Mouse (Mus musculus): ENCODE measurements around the gene Vmn1r222. TPM values are rescaled to one million over a fixed set of nuclear protein-coding genes. Genes with fewer than 3 reads are reported as not detected.

Vmn1r222 gene
- polyA plus RNA-seq, 1 experiment from 2014 or later: not detected

DNA sequence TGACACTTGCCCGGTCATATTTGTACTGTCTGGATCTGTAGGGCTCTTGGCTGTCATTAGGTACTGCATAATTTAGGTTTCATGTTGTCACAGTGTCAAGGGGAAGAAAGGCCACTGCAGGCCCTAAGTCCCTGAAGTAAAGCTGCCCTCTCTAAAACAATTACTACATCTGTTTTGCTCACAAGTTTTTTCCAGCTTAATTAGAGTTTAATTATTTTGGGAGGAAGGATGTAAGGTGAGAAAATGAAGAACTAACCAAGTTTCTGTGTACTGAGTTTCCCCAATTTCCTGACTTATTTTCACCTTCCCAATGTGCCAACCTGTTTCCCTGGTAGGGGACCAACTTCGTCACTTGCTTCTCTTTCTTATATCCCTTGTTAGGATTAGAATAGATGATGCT is 47.9 kb downstream of the Vmn1r222 start, which contains the start of gene Vmn1r220:
Vmn1r220 (minus strand) TSS at position 101 of the 400 bp plus-strand sequence.
- no peaks in the 10 kb centered on the region for H3K4me1 ChIP-seq
- H3K4me2 ChIP-seq (replicated peaks): no peak within 1 kb of the TSS
- H3K27me3 ChIP-seq: no peaks in the 10 kb centered on the region
- H3K4me3 ChIP-seq: no peak within 1 kb of the TSS
- no peak within 1 kb of the TSS for H3K9ac ChIP-seq (replicated peaks)
- ATAC-seq (replicated peaks): no peak
- WGBS: 91% methylated on average over 2 of the region's 2 CpGs
- H3K27ac ChIP-seq (replicated peaks): no peak within 1 kb of the TSS
- H3K9me3 ChIP-seq: no peaks in the 10 kb centered on the region
- no peaks in the 10 kb centered on the region for H3K36me3 ChIP-seq

Other genes starting within 250 kb of the Vmn1r222 start
- not detected in 2 replicates for gene Vmn1r213, start 228.3 kb downstream of the Vmn1r222 start, polyA plus RNA-seq (2015; fragmentation: Nextera tagmentation; extraction: Ambion mirVana)
- not detected in 2 replicates for gene Vmn1r214, start 205.5 kb downstream of the Vmn1r222 start, polyA plus RNA-seq (2015; fragmentation: Nextera tagmentation; extraction: Ambion mirVana)
- not detected in 2 replicates for gene Vmn1r215, start 167.9 kb downstream of the Vmn1r222 start, polyA plus RNA-seq (2015; fragmentation: Nextera tagmentation; extraction: Ambion mirVana)
- gene Vmn1r217, start 117.7 kb downstream of the Vmn1r222 start, polyA plus RNA-seq (2015; fragmentation: Nextera tagmentation; extraction: Ambion mirVana): not detected in 2 replicates
- gene Vmn1r218, start 102.8 kb downstream of the Vmn1r222 start, polyA plus RNA-seq (2015; fragmentation: Nextera tagmentation; extraction: Ambion mirVana): not detected in 2 replicates
- not detected in 2 replicates for gene Vmn1r219, start 76.6 kb downstream of the Vmn1r222 start, polyA plus RNA-seq (2015; fragmentation: Nextera tagmentation; extraction: Ambion mirVana)
- gene Vmn1r220, start 48.0 kb downstream of the Vmn1r222 start, polyA plus RNA-seq (2015; fragmentation: Nextera tagmentation; extraction: Ambion mirVana): not detected in 2 replicates
- not detected in 2 replicates for gene Vmn1r221, start 21.8 kb downstream of the Vmn1r222 start, polyA plus RNA-seq (2015; fragmentation: Nextera tagmentation; extraction: Ambion mirVana)
- not detected in 2 replicates for gene Vmn1r223, start 11.2 kb upstream of the Vmn1r222 start, polyA plus RNA-seq (2015; fragmentation: Nextera tagmentation; extraction: Ambion mirVana)
- gene Zfp322a, start 133.3 kb upstream of the Vmn1r222 start, polyA plus RNA-seq (2015; fragmentation: Nextera tagmentation; extraction: Ambion mirVana): 58.3 and 60.9 TPM in 2 replicates
- 13.0 and 13.2 TPM in 2 replicates for gene Abt1, start 187.9 kb upstream of the Vmn1r222 start, polyA plus RNA-seq (2015; fragmentation: Nextera tagmentation; extraction: Ambion mirVana)
- 0.05 and 0.08 TPM in 2 replicates for gene Btn1a1, start 230.0 kb upstream of the Vmn1r222 start, polyA plus RNA-seq (2015; fragmentation: Nextera tagmentation; extraction: Ambion mirVana)